Mouse (Mus musculus) lung, postnatal 4 days (tissue): ENCODE results near the gene Iqcf5.
A peak's percentile ranks its signal among the peaks of the same experiment; 100 is the strongest.
"Not testable (repeated sequence)": the region's sequence is repeated elsewhere in the genome, so short reads cannot be mapped to it uniquely, and the experiment has no call there.

ENCODE experiments used
- DNase-seq, 2 experiments: peaks; one replicate each; pipeline ENCODE4 v3.0.0; 2021

The Iqcf5 gene

GRCm38 (mm10) chr9:106481676-106482075 lies 32.7 kb upstream of the Iqcf5 start:
- peak in 1 of 2 experiments; percentile 15 for DNase-seq

GRCm38 (mm10) chr9:106482578-106483115 lies 31.7 kb upstream of the Iqcf5 start:
- DNase-seq = peak in 1 of 2 experiments; percentile 10

- DNase-seq = peak in 1 of 2 experiments; percentile 23
Observed at GRCm38 (mm10) chr9:106483136-106483535, 31.2 kb upstream of the Iqcf5 start.

- peak in 1 of 2 experiments; percentile 20 for DNase-seq
Observed at GRCm38 (mm10) chr9:106483606-106484005, 30.8 kb upstream of the Iqcf5 start.

GRCm38 (mm10) chr9:106485076-106485475 lies 29.3 kb upstream of the Iqcf5 start:
- no peak for DNase-seq

GRCm38 (mm10) chr9:106487602-106488001 lies 26.8 kb upstream of the Iqcf5 start:
- DNase-seq = not testable (repeated sequence)

GRCm38 (mm10) chr9:106499667-106500066 lies 14.7 kb upstream of the Iqcf5 start, which contains the start of gene Iqcf1:
Iqcf1 (plus strand) TSS chr9:106499967.
- no peak for DNase-seq

GRCm38 (mm10) chr9:106501846-106502245 lies 12.5 kb upstream of the Iqcf5 start:
- no peak for DNase-seq

GRCm38 (mm10) chr9:106504246-106504645 lies 10.1 kb upstream of the Iqcf5 start:
- no peak for DNase-seq

- DNase-seq = no peak
Observed at GRCm38 (mm10) chr9:106509356-106509755, 5.0 kb upstream of the Iqcf5 start.

GRCm38 (mm10) chr9:106512729-106513450 lies 1.5 kb upstream of the Iqcf5 start:
- DNase-seq = peak; percentile 27 to 45

GRCm38 (mm10) chr9:106513566-106513965 lies 807 bp upstream of the Iqcf5 start:
- DNase-seq = no peak

GRCm38 (mm10) chr9:106519433-106519832 lies 5.1 kb downstream of the Iqcf5 start:
- no peak for DNase-seq

- no peak for DNase-seq
Observed at GRCm38 (mm10) chr9:106519909-106520308, 5.5 kb downstream of the Iqcf5 start.

GRCm38 (mm10) chr9:106531833-106532232 lies 17.5 kb downstream of the Iqcf5 start:
- DNase-seq = peak in 1 of 2 experiments; percentile 21

- DNase-seq = no peak
Observed at GRCm38 (mm10) chr9:106534296-106534695, 19.9 kb downstream of the Iqcf5 start.

- DNase-seq = no peak
Observed at GRCm38 (mm10) chr9:106534975-106535374, 20.6 kb downstream of the Iqcf5 start.

GRCm38 (mm10) chr9:106561531-106561930 lies 47.2 kb downstream of the Iqcf5 start, which contains the start of gene Iqcf3:
Iqcf3 (minus strand) TSS chr9:106561631.
- DNase-seq = no peak

- DNase-seq = no peak
Observed at GRCm38 (mm10) chr9:106562291-106562690, 47.9 kb downstream of the Iqcf5 start.

GRCm38 (mm10) chr9:106564025-106564424 lies 49.7 kb downstream of the Iqcf5 start:
- DNase-seq = no peak
